Mouse (Mus musculus): ENCODE results near the gene Gm13275.
"Not testable (repeated sequence)": the region's sequence is repeated elsewhere in the genome, so short reads cannot be mapped to it uniquely, and the experiment has no call there.

Gm13275 gene

GRCm38 (mm10) chr4:88793936-88794675, at the start of gene Gm13275:
Gm13275 (plus strand) TSS chr4:88794487.
- peak; percentile 74 to 82 for DNase-seq

- DNase-seq, result no peak
Measured at GRCm38 (mm10) chr4:88749926-88750325, 44.4 kb upstream of the Gm13275 start.

GRCm38 (mm10) chr4:88754818-88755340, 39.4 kb upstream of the Gm13275 start, which contains the start of gene Gm13271:
Gm13271 (plus strand) TSS chr4:88754868.
- peak; percentile 73 to 81 for DNase-seq

- DNase-seq, result not testable (repeated sequence)
Measured at GRCm38 (mm10) chr4:88756581-88757513, 37.4 kb upstream of the Gm13275 start.

GRCm38 (mm10) chr4:88757628-88758031, 36.7 kb upstream of the Gm13275 start:
- peak; percentile 89 for DNase-seq

DNA sequence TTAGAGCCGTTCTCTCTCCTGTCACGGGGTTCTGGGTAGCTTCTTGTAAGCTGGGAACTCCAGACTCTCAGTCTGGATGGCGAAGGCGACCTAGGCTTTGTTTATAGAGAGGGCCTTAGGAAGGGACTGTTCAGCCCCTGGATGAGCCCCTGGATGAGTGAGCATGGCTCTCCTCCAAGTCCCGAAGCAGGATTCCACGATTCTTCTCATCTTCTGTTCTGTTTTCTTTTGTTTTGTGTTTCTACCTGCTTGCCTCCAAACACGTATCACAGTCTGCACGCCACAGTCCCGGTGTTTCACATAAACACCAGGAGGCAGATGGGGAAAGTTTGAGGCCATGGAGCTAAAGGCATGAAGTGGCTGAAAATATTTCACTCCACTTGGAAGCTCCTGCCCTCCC, 35.5 kb upstream of the Gm13275 start:
- not testable (repeated sequence) for DNase-seq

DNA sequence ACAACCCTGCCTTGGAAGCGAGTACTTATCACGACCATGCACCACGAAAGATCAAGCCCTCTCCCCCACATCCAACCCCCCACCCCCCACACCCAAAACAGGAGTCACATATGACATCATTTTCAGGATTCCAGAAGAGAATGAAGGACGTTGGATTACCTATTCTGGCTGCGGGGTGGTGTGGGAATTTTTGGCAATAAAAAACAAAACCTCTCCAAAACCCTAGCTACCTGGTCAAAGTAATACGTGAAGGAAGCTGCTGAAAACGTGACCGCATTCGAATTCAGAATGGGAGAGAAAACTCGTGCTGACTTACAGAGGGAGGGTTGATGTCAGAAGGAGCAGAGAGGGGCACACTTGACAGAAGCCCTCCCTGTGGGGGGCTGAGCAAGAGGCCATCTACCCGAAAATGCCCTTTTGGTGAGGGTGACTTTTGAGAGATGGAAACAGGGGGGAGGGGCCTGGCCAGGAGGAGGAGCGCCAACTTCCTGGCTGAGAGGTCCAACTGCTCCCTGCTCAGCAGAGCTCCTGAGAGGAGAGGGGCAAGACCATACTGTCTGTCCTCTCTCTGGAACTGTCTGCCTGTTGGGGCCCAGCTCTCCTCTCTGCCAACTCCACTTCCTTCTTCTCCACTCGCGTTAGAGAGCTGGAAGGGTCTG, 34.5 kb upstream of the Gm13275 start, which contains the start of gene Gm13283:
Gene Gm13283 (plus strand): TSS at position 510 of the 659 bp plus-strand sequence.
- peak in 1 of 2 experiments; percentile 43 for DNase-seq

GRCm38 (mm10) chr4:88760431-88760830, 33.9 kb upstream of the Gm13275 start:
- peak; percentile 53 to 54 for DNase-seq

DNA sequence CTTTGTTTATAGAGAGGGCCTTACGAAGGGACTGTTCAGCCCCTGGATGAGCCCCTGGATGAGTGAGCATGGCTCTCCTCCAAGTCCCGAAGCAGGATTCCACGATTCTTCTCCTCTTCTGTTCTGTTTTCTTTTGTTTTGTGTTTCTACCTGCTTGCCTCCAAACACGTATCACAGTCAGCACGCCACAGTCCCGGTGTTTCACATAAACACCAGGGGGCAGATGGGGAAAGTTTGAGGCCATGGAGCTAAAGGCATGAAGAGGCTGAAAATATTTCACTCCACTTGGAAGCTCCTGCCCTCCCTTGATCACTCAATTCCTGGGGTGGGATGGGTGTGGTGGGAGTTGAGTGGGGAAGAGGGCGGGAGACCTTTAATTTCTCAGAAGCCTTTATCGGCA, 32.5 kb upstream of the Gm13275 start:
- DNase-seq, result peak; percentile 88

GRCm38 (mm10) chr4:88762341-88762740, 31.9 kb upstream of the Gm13275 start:
- peak in 1 of 2 experiments; percentile 16 for DNase-seq

- DNase-seq, result peak in 1 of 2 experiments; percentile 33
Measured at GRCm38 (mm10) chr4:88763384-88764018, 30.8 kb upstream of the Gm13275 start.

- DNase-seq, result not testable (repeated sequence)
Measured at GRCm38 (mm10) chr4:88773534-88773933, 20.8 kb upstream of the Gm13275 start, which contains the start of gene Gm13290. Gm13290 (plus strand) TSS chr4:88773834.

- not testable (repeated sequence) for DNase-seq
Measured at GRCm38 (mm10) chr4:88776622-88777021, 17.7 kb upstream of the Gm13275 start, which contains the start of gene Gm13289. Gm13289 (plus strand) TSS chr4:88776922.

- not testable (repeated sequence) for DNase-seq
Measured at GRCm38 (mm10) chr4:88779550-88779949, 14.7 kb upstream of the Gm13275 start, which contains the start of gene Gm13272. Gm13272 (plus strand) TSS chr4:88779850.

- peak in 1 of 2 experiments; percentile 23 for DNase-seq
Measured at GRCm38 (mm10) chr4:88780320-88780719, 14.0 kb upstream of the Gm13275 start.

DNA sequence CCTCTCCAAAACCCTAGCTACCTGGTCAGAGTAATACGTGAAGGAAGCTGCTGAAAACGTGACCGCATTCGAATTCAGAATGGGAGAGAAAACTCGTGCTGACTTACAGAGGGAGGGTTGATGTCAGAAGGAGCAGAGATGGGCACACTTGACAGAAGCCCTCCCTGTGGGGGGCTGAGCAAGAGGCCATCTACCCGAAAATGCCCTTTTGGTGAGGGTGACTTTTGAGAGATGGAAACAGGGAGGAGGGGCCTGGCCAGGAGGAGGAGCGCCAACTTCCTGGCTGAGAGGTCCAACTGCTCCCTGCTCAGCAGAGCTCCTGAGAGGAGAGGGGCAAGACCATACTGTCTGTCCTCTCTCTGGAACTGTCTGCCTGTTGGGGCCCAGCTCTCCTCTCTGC, 12.5 kb upstream of the Gm13275 start, which contains the start of gene Ifnz:
Gene Ifnz (plus strand): TSS at position 301 of the 400 bp plus-strand sequence.
- DNase-seq, result not testable (repeated sequence)

GRCm38 (mm10) chr4:88782335-88782734, 12.0 kb upstream of the Gm13275 start:
- DNase-seq, result not testable (repeated sequence)

- not testable (repeated sequence) for DNase-seq
Measured at GRCm38 (mm10) chr4:88785409-88785808, 8.9 kb upstream of the Gm13275 start, which contains the start of gene Gm13276. Gm13276 (plus strand) TSS chr4:88785709.

GRCm38 (mm10) chr4:88788402-88788801, 5.9 kb upstream of the Gm13275 start, which contains the start of gene Gm13277:
Gm13277 (plus strand) TSS chr4:88788632.
- peak; percentile 67 to 75 for DNase-seq

GRCm38 (mm10) chr4:88791250-88791649, 3.0 kb upstream of the Gm13275 start, which contains the start of gene Gm13278:
Gm13278 (plus strand) TSS chr4:88791550.
- not testable (repeated sequence) for DNase-seq

GRCm38 (mm10) chr4:88797097-88797496, 2.8 kb downstream of the Gm13275 start, which contains the start of gene Gm13279:
Gm13279 (plus strand) TSS chr4:88797397.
- DNase-seq, result not testable (repeated sequence)
